Mouse (Mus musculus): ENCODE results near the gene Hoxc5. TPM values are rescaled to one million over a fixed set of nuclear protein-coding genes. Genes with fewer than 3 reads are reported as not detected.

Gene Hoxc5
- polyA plus RNA-seq, 1 experiment from 2014 or later, result 0.42 TPM

DNA sequence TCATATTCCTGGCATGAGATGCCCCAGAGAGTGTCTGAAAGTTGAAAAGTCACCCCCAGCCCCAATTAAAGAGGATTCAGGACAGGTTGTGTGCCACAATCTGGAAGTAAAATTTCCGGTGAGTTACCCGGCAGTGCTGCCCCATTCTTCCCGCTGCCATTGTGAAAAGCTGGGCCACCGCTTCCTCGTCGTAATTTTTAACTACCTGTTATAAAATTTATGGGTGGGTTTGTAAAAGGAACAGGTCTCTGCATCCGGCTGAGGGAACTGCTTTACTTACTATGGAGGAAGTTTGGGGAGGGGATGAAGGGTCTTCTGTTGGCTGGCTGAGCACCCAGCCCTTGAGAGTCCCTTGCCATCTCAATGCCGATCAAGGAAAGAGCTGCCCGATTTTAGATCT, 29.3 kb downstream of the Hoxc5 start:
- Histone ChIP-seq H3K4me1 (replicated peaks) (peaks cover 28% of the 10 kb centered on the region), H3K36me3 (no peaks in the 10 kb centered on the region), H3K4me2 (no peak overlapping the region), H3K27me3 (peaks cover 98% of the 10 kb centered on the region), H3K27ac (no peak overlapping the region), H3K9ac (no peak overlapping the region), H3K9me3 (replicated peaks) (no peaks in the 10 kb centered on the region), H3K4me3 (no peak overlapping the region)
- no peak for ATAC-seq (replicated peaks; ENCODE audit: insufficient number of reproducible peaks, insufficient read depth, low FRiP score, low read depth)
- 5% methylated on average over 9 of the region's 9 CpGs for WGBS

DNA sequence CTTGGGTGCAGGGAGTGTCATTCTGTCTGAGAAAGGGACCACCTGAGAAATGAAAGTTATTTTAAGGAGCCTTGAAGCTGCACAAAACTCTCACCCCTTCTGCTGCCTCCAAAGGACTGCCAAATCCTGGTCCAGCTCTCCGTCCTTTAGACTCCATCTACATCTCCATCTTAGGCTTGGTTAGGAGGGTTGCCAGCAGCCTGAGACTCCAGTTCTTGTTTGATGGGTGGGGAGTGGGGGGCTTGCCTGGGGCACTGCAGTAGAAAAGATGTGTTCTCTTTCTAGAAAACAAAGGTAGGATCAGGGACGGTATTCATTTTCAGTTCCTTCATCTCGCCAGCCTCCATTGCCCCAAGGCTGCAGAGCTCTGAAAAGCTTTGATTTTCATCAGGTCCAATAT, 30.2 kb downstream of the Hoxc5 start:
- peaks cover 30% of the 10 kb centered on the region for H3K4me1 ChIP-seq (replicated peaks)
- H3K4me3 ChIP-seq, result no peak overlapping the region
- H3K9ac ChIP-seq, result no peak overlapping the region
- peaks cover 98% of the 10 kb centered on the region for H3K27me3 ChIP-seq
- 3% methylated on average over 3 of the region's 3 CpGs for WGBS
- no peak overlapping the region for H3K27ac ChIP-seq
- no peak overlapping the region for H3K4me2 ChIP-seq
- no peaks in the 10 kb centered on the region for H3K9me3 ChIP-seq (replicated peaks)
- ATAC-seq (replicated peaks; ENCODE audit: insufficient number of reproducible peaks, insufficient read depth, low FRiP score, low read depth), result no peak
- H3K36me3 ChIP-seq, result no peaks in the 10 kb centered on the region

DNA sequence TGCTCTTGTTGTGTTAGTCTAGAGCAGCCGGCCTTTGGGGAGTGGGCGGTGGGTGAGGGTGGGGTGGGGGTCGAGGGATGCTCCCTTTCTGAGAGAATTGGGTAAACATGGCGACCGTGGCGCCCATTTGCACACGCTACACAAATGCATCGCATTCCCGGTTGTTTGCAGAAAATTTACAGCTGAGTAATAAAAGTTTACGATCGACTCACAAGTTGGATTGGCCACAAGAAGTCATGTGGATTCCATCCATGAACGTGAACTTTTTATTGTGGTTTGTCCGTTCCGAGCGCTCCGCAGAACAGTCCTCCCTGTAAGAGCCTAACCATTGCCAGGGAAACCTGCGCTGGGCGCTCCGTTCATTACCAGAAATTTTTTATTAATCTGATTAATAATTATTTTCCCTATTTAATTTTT, 30.7 kb downstream of the Hoxc5 start, which contains the start of gene Hoxc6:
Gene Hoxc6, plus strand, starts transcription at position 319 of the 417 bp plus-strand sequence.
- Histone ChIP-seq H3K4me3 (peak within 1 kb of the TSS; percentile 56), H3K4me2 (peak within 1 kb of the TSS; percentile 89), H3K27me3 (peaks cover 98% of the 10 kb centered on the region), H3K36me3 (no peaks in the 10 kb centered on the region), H3K4me1 (replicated peaks) (peaks cover 30% of the 10 kb centered on the region), H3K9ac (peak within 1 kb of the TSS; percentile 62), H3K27ac (no peak within 1 kb of the TSS), H3K9me3 (replicated peaks) (no peaks in the 10 kb centered on the region)
- ATAC-seq (replicated peaks; ENCODE audit: insufficient number of reproducible peaks, insufficient read depth, low FRiP score, low read depth), result no peak
- 3% methylated on average over 19 of the region's 19 CpGs for WGBS

DNA sequence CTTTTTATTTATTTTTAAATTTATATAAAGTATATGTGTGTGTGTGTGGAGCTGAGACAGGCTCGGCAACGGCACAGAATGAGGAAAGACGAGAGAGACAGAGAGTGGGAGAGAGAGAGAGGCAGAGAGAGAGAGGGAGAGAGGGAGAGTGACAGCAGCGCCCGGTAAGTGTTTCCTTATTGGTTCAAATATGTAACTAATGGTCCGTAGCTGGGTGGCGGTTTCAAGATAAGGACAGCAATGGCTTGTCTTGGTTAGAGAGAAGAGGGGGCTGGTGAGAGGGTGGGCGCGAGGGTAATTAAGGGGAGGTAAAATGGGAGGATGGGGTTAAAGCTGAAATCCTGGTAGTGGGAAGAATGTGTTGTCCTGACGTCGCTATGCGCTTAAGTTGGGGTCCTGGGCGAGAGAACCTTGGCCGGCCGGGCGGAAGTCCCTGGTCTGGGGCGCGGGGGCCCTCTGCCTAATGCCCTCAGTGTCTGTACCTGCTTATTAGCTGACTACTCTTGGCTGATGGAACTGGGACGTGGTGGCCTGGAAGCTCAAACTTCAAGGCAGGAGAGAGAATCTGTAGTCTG, 31.5 kb downstream of the Hoxc5 start:
- ATAC-seq (replicated peaks; ENCODE audit: insufficient number of reproducible peaks, insufficient read depth, low FRiP score, low read depth), result peak; percentile 37; the same call in 1 of the 2 replicates
- WGBS, result under 1% methylated on average over 19 of the region's 19 CpGs
- H3K4me3 ChIP-seq, result peak overlapping the region; percentile 56
- H3K9me3 ChIP-seq (replicated peaks), result no peaks in the 10 kb centered on the region
- H3K4me1 ChIP-seq (replicated peaks), result peaks cover 30% of the 10 kb centered on the region
- no peaks in the 10 kb centered on the region for H3K36me3 ChIP-seq
- H3K27me3 ChIP-seq, result peaks cover 99% of the 10 kb centered on the region
- H3K4me2 ChIP-seq, result peak overlapping the region; percentile 89
- no peak overlapping the region for H3K27ac ChIP-seq
- H3K9ac ChIP-seq, result peak overlapping the region; percentile 62

DNA sequence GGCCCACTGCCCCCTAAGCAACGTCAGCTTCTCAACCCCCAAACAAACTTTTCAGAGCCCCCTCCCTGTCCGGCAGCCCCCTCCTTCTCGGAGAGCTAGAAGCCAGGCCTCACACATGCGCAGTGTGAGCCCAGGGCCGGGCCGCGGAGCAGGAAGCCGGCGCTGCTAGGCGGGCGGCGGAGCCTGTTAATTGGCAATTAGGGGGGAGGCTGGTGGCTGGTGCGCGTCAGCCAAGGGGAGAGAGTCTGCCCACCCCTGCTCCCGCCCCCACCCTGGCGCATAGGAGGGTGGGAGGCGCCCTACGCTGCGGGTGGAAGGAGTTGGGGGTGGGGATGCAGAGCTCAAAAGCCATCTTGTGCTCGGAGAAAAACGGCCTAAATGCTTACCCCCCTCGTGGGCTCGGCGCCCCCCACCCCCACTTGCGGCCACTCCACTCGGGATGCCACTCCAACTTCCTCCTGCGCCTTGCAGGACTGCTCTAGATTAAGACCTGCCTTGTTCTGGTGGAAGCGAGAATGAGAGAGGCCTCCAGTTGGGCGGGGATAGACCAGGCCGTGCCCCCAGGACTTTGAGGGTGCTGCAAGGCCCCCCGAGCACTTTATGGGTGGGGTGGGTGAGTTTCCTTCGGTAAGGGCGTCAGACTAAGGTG, 32.1 kb downstream of the Hoxc5 start:
- Histone ChIP-seq H3K4me2 (peak overlapping the region; percentile 89), H3K36me3 (no peaks in the 10 kb centered on the region), H3K27ac (no peak overlapping the region), H3K4me3 (peak overlapping the region; percentile 56), H3K9ac (peak overlapping the region; percentile 62), H3K4me1 (replicated peaks) (peaks cover 30% of the 10 kb centered on the region), H3K27me3 (peaks cover 99% of the 10 kb centered on the region), H3K9me3 (replicated peaks) (no peaks in the 10 kb centered on the region)
- 1% methylated on average over 32 of the region's 33 CpGs for WGBS
- ATAC-seq (replicated peaks; ENCODE audit: insufficient number of reproducible peaks, insufficient read depth, low FRiP score, low read depth), result peak; percentile 84

DNA sequence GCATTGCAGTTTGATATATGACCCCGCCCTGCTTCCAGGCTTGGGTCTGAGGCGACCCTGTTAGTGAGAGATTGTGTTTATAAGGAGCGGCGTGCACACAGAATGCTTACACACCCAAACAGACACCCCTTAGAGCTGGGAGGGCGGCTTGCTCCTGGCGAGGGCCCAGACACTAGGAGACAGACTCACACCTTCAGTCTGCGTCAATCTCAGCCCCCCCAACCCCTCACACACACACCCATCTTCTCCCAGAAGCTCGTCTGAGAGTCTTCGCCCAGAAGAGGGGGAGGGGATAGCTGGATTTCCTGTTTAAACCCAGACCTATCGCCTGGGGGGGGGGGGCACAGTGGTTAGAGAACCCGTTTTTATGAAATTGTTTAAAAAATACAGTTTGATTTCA, 32.7 kb downstream of the Hoxc5 start:
- 0 out of 2 replicates have a peak, but pooled peaks have one; percentile 17 for ATAC-seq (replicated peaks; ENCODE audit: insufficient number of reproducible peaks, insufficient read depth, low FRiP score, low read depth)
- Histone ChIP-seq H3K36me3 (no peaks in the 10 kb centered on the region), H3K9ac (no peak overlapping the region), H3K4me3 (no peak overlapping the region), H3K4me2 (peak overlapping the region; percentile 89), H3K27ac (no peak overlapping the region), H3K4me1 (replicated peaks) (peaks cover 30% of the 10 kb centered on the region), H3K27me3 (peaks cover 100% of the 10 kb centered on the region), H3K9me3 (replicated peaks) (no peaks in the 10 kb centered on the region)
- WGBS, result 21% methylated on average over 11 of the region's 11 CpGs

DNA sequence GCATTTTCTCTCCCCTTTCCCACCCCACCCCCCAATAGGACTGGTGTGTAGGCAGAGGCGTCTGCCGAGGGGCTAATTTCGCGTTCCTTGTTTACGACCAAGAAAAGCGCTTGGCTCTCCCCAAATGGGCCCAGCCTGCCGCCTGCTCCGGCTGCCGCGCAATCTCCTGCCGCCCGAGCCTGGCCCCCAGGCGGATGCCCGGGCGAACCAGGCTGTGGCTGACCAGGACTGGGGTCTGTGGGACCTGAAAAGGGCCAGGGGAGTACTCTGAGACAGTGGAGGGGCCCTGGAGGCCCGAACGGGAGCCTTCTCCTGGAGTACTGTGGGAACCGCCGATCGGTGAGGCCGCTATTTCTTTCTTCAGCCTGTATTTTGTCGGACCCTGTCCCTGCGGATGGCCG, 33.3 kb downstream of the Hoxc5 start:
- WGBS, result 15% methylated on average over 24 of the region's 24 CpGs
- no peaks in the 10 kb centered on the region for H3K36me3 ChIP-seq
- H3K9me3 ChIP-seq (replicated peaks), result no peaks in the 10 kb centered on the region
- H3K9ac ChIP-seq, result no peak overlapping the region
- peaks cover 100% of the 10 kb centered on the region for H3K27me3 ChIP-seq
- H3K27ac ChIP-seq, result no peak overlapping the region
- peaks cover 30% of the 10 kb centered on the region for H3K4me1 ChIP-seq (replicated peaks)
- peak overlapping the region; percentile 27 for H3K4me3 ChIP-seq
- ATAC-seq (replicated peaks; ENCODE audit: insufficient number of reproducible peaks, insufficient read depth, low FRiP score, low read depth), result no peak
- peak overlapping the region; percentile 47 for H3K4me2 ChIP-seq

DNA sequence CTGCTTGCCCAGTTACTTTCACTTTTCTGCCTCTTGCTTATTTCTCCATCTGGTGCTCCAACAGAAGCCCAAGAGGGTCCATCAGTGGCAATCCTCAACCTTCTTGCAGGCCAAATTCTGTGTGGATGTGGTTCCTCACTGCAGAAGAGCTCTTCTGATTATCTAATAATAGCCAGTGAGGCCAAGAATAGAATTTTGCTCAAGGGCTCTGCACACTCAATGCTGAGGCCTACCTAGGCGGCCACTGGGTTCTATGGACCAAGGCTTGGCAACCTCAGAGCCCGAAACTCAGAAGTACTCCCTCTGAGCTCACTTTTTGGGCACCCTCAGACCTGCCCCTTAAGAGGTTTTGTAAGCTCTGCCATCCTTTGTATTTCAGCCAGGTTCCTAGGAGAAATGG, 34.1 kb downstream of the Hoxc5 start:
- peak overlapping the region; percentile 47 for H3K4me2 ChIP-seq

DNA sequence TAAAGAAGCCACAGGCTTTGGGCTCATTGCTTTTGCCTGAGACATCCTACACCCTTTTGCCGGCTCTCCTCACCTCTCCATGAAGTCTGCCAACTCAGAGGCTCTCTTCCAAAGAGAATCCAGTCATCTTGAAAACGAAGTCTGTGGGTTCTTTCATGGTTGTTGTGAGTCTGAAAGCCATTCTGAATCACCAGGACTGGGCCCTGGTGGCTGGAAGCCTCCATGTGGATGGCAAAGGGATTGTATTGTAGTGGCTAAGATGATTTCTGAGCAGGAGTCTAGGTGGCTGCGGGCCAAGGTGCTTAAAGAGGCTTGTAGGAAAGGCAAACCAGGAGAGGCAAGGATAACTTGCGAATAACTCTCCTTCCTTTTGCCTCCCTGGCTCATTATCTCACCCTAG, 34.9 kb downstream of the Hoxc5 start:
- WGBS, result 30% methylated on average over 4 of the region's 4 CpGs
- Histone ChIP-seq H3K36me3 (no peaks in the 10 kb centered on the region), H3K4me1 (replicated peaks) (peaks cover 30% of the 10 kb centered on the region), H3K9me3 (replicated peaks) (no peaks in the 10 kb centered on the region), H3K4me3 (no peak overlapping the region), H3K4me2 (no peak overlapping the region), H3K27ac (no peak overlapping the region), H3K27me3 (peaks cover 100% of the 10 kb centered on the region), H3K9ac (no peak overlapping the region)
- no peak for ATAC-seq (replicated peaks; ENCODE audit: insufficient number of reproducible peaks, insufficient read depth, low FRiP score, low read depth)

More for the DNA sequence above, 34.1 kb downstream of the Hoxc5 start:
- no peak for ATAC-seq (replicated peaks; ENCODE audit: insufficient number of reproducible peaks, insufficient read depth, low FRiP score, low read depth)
- Histone ChIP-seq H3K4me1 (replicated peaks) (peaks cover 30% of the 10 kb centered on the region), H3K4me3 (0 out of 2 replicates have a peak overlapping the region, but pooled peaks have one; percentile 1), H3K9ac (no peak overlapping the region), H3K36me3 (no peaks in the 10 kb centered on the region), H3K9me3 (replicated peaks) (no peaks in the 10 kb centered on the region), H3K27me3 (peaks cover 100% of the 10 kb centered on the region), H3K27ac (no peak overlapping the region)
- 29% methylated on average over 2 of the region's 2 CpGs for WGBS

DNA sequence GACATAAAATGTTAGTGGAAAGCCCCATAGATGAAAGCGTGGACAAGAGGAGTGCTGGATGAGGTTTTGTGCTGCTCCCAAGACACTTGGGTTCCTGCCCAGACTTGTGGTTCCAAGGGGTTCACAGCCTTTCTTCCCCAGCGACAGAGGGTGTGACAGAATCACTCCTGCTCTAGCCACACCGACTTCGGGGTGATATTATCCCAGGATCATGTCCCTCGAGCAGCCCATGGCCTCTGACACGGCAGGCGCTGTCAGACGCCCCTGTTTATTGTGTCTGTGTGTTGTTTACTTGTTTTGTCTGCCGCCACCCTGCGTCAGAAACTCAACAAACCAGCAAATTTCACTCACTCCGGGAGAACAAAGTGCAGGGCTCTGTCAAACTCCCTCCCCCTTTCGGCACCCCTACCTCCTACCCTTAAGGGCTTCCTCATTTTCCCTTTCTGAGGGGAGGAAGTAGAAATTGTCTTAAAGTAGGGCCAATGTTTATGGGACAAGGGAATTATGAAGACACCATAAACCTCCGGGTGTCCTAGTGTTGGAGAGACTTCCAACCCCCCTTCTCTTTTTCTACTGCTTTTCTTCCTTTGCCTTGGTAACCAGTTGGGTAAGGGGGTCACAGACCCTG, 35.7 kb downstream of the Hoxc5 start:
- peaks cover 30% of the 10 kb centered on the region for H3K4me1 ChIP-seq (replicated peaks)
- no peak overlapping the region for H3K9ac ChIP-seq
- peaks cover 100% of the 10 kb centered on the region for H3K27me3 ChIP-seq
- no peak overlapping the region for H3K4me3 ChIP-seq
- no peaks in the 10 kb centered on the region for H3K36me3 ChIP-seq
- WGBS, result 27% methylated on average over 13 of the region's 13 CpGs
- H3K4me2 ChIP-seq, result no peak overlapping the region
- no peak for ATAC-seq (replicated peaks; ENCODE audit: insufficient number of reproducible peaks, insufficient read depth, low FRiP score, low read depth)
- no peak overlapping the region for H3K27ac ChIP-seq
- no peaks in the 10 kb centered on the region for H3K9me3 ChIP-seq (replicated peaks)

DNA sequence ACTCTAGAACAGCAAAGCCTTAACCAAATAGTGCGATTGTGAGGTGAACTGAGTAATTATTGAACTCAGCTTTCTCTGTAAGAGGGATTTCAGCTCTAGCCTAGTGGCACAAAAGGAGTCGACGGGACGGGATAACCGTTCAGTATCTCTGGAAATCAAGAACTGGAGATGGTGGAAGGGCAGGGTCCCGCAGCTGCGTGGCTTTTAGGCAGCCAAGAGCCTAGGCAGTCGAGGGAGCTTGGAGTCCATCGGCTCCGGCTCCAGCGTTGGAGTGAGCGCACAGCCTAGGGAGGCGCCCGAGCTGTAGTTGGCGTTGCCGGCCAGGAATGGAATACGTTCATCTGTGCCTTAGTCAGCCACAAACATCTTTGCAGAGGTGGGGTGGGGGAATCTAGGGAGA, 38.1 kb downstream of the Hoxc5 start:
- no peaks in the 10 kb centered on the region for H3K9me3 ChIP-seq (replicated peaks)
- H3K36me3 ChIP-seq, result no peaks in the 10 kb centered on the region
- H3K4me3 ChIP-seq, result no peak overlapping the region
- H3K4me1 ChIP-seq (replicated peaks), result peaks cover 14% of the 10 kb centered on the region
- no peak for ATAC-seq (replicated peaks; ENCODE audit: insufficient number of reproducible peaks, insufficient read depth, low FRiP score, low read depth)
- H3K27ac ChIP-seq, result no peak overlapping the region
- under 1% methylated on average over 17 of the region's 17 CpGs for WGBS
- H3K9ac ChIP-seq, result no peak overlapping the region
- no peak overlapping the region for H3K4me2 ChIP-seq
- peaks cover 100% of the 10 kb centered on the region for H3K27me3 ChIP-seq

Measured in heart, embryonic 15.5 days (tissue).